Mouse (Mus musculus) lung, postnatal 0 days (tissue): ENCODE results near the gene Slc38a5.

Experiments
- CTCF ChIP-seq: IDR thresholded peaks from 2 replicates; pipeline ENCODE4 v1.5.1; 2016; ENCODE audit warnings: antibody characterized with exemption, mild to moderate bottlenecking
- EP300 ChIP-seq: IDR thresholded peaks from 2 replicates; pipeline ENCODE4 v1.6.1; 2016; ENCODE audit warnings: antibody characterized with exemption, mild to moderate bottlenecking, control low read depth

DNA sequence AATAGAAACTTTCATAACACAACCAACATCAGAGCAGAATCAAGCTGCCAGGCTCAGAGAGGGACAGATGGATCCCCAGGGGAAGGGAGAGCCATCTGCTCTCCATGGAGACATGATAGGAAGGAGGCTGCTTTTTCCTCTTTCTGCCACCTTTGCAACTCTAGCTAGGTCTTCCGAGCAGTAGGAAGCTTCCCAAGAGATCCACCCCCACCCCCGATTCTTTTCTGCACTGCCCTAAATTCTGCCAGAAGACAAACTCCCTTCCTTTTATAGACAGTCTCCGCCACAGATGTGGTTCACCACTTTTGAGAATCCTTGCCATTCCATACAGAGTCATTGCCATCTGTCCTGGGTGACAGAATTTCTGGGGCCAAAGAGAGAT is 48.6 kb upstream of the Slc38a5 start:
- TF ChIP-seq CTCF (no peak), EP300 (no peak)
